Mouse (Mus musculus) c-Kit-negative CD71-positive TER-119-positive erythroid progenitor cells, embryonic 14.5 days (primary cell): ENCODE data around the gene Tdrd5.
A peak's percentile ranks its signal among the peaks of the same experiment; 100 is the strongest.
"Not testable (repeated sequence)": the region's sequence is repeated elsewhere in the genome, so short reads cannot be mapped to it uniquely, and the experiment has no call there.

Experiments used
- DNase-seq: peaks from one replicate; pipeline ENCODE4 v3.0.0-alpha.2; 2013; ENCODE audit warnings: low read depth, low spot score

Tdrd5 gene

DNA sequence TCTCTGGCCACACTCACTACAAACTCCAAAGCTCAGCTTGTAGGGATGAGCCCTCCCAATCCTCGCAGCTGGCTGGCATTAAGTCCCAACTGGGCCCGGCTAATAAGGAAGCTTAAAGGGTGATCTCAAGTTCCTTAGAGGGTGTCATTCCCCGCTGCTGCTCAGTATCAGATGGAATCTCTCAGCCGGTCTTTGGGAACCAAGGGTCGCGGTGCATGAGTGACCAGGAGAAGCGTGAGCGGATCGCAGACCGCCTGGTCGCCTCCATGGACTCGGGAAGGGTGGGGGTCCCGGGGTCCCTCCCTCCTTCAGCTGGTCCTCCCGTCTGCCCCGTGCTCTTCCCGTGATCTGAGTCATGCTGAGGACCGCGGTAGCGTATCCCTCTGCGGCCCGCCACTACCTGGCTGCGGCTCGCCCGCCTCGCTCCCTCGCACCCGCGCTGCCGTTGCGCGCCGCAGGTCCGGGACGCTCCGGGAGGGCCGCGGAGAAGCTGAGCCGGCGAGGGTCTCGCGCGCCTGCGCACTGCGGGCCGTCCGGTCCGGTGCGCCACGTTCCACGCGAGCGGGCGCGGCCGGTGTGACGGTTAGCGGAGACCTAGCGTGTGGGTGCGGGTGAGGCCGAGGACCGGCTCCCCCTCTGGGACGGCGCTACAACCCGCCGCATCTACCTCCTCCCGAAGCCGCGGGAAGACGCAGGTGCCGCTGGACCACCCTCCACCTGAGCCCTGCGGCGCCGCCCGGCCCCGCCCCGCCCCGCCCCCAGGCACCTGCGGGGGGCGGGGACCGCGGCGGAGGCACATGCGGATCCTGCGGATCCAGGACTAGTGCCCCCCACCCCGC, at the start of gene Tdrd5:
TSS of gene Tdrd5 (minus strand) at position 754 of the 839 bp plus-strand sequence.
- no peak for DNase-seq

DNA sequence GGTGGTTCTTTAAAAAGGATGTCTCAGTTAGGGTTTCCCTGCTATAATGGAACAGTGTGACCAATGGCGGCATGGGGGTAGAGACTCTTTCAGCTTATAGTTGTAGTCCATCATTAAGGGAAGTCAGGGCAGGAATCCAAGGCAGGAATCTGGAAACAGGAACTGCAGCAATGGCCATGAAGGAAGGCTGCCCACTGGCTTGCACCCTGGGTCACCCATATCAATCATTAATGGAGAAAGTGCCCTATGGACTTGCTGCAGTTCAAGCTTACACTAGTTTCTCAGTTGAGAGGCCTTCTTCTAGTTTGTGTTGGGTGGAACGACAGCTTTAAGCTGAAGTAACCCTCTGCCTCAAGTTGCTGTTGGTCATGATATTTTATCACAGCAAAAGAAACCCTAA, 49.0 kb upstream of the Tdrd5 start:
- DNase-seq = no peak

GRCm38 (mm10) chr1:156350441-156350840, 47.0 kb upstream of the Tdrd5 start:
- DNase-seq = no peak

- DNase-seq = no peak
Measured at GRCm38 (mm10) chr1:156349031-156349430, 45.6 kb upstream of the Tdrd5 start.

- no peak for DNase-seq
Measured at GRCm38 (mm10) chr1:156345633-156346032, 42.2 kb upstream of the Tdrd5 start.

DNA sequence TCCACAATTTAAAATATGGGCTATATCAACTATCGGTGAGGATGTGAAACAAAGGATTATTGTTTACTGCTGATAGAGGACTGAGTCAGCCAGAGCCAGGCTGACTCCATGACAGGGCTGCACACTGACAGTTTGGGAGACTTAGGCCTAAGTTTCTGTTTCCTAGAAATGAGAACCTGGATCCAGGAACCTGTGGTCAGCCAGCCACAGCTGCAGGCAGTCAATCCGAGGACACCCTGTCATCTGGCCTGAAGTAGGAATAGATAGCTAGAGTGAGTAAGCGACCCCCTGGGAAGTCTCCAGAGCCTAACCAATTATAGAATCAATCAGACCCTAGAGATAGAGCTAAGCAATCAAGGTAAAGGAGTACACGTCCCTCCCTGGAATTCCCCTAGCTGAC, 41.0 kb upstream of the Tdrd5 start:
- no peak for DNase-seq

DNA sequence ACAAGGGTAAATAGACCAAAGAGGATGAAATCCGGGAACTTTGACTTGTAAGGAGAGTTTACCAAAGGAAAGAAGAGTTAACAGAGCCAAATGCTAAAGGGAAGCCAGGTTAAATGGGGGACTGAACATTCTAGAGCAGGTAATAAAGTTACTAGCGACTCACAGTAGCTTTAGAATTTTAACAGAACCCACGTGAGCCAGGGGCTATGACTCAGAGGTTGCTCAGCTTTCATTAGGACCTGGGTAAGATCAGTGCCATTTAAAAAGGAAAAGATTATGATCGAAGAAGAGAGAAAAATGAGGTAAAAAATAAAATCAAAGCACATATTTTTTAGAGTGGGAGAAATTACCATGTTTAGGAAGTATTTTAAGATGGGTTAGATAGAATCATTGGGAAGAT, 37.4 kb upstream of the Tdrd5 start:
- no peak for DNase-seq

DNA sequence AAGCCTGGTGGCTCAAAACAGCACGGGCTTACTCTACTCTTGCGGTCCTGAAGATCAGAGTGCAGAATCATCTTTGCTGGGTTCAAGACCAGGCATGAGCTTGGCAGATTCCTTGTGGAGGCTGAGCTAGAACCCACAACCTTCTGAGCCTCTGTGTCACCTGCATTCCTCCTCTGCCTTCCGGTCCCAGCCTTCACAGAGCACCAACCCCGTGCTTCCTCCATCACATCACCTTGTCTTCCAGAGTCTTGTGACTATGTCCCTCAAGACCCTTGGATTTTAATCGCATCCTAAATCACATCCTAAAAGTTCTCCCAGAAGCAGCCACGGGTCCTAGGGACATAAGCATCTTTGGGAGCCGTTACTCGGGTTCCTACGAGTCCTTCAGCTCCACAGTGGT, 19.7 kb upstream of the Tdrd5 start:
- DNase-seq = no peak

DNA sequence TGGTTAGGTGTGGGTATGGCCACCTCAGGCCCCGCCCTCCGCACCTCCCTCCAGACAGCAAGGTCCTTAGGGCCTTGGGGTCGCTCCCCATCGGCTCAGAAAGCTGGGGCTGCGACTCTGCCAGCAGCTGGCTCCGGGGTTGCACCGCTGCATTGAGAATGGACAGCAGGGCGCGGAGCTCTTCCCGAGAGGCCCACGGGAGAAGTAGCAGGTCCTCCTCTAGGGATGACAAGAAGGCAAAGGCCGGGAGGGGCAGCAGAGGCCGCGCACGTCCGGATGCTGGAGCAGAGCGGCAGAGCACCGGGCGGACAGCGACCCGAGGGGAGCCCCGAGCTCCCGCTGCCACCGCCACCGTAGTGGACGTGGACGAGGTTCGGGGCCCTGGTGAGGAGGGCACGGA, 7.2 kb upstream of the Tdrd5 start, which contains the start of gene Nphs2:
TSS of gene Nphs2 (plus strand) at position 98 of the 400 bp plus-strand sequence.
- no peak for DNase-seq

DNA sequence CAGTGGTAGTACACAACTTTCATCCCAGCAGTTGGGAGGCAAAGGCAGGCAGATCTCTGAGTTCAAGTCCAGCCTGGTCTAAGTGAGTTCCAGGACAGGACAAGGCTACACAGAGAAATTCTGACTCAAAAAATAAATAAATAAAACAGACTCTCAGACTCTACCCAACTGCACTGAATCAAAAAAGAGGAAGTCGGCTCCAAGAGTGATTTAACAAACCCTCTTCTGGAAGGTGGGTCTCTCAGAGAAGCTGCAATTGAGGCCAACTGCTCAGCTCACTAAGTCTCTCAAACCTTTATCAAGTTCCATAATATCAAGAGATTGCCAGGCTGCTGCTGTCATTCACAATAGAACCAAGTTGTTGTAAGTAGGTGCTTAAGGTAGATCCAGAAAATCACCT, 5.1 kb upstream of the Tdrd5 start:
- DNase-seq = no peak

DNA sequence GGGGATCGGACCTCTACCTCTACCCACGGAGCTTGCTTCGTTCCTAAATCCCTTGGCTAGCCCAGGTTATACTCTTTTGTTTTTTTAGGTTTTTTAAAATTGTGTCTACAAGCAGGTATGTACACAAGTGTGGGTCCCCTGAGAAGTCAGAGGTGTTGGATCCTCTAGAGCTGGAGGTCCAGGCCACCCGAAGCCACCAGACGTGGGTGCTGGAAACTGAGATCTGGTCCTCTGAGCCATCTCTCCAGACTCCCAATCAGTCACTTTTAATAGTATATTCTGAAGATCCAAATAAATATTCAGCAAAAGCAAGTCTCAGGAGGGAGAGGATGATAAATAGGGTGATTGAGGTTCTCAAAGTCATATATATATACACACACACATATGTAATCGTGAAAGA, 13.4 kb downstream of the Tdrd5 start:
- no peak for DNase-seq

- DNase-seq = not testable (repeated sequence)
Measured at GRCm38 (mm10) chr1:156289222-156289587, 14.3 kb downstream of the Tdrd5 start.

DNA sequence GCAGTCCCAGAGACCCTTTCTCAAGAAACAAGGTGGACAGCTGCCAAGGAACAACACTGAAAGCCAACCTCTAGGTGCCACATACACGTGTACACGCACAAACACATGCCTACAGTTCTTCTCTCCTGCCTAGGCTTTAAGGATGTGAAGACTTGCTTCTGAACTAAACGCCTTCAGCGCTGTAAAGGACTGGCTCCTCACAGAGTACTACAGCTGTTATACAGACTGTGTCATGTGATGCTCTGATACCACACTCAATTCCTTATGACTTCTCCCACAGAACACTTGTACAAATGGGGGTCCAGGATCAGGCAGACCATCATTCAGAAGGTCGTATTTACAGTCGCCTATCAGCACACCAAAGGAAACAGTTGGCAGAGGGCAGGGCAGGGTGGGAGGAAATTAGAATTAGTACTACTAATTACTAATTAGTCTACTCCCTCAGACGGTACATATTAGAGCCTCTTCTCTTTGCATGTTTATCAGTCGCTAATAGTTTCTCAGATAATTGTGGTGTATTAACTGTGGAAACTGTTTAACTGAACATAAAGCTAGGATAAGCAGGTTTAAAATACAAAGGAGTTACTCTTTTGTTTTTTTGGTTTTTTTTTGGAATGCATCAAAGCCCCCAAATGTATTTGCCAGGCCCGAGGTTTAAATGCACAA, 14.8 kb downstream of the Tdrd5 start:
- no peak for DNase-seq

DNA sequence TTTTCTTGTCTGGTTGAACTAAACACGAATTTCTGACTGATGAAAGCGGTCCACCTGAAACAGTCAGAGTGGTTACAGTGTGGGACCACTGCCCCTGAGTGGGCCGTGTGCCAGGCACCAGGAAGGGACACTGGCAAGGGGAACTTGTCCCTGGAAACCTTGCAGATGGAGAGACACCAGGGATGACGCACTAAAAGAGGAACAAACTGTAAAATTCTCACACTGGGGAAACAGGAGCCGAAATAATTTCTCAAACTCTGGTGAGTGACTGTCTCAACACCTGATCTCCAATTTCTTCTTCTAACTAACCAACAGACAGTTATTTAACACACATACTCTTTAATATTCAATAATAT, 17.9 kb downstream of the Tdrd5 start:
- DNase-seq = no peak

- no peak for DNase-seq
Measured at GRCm38 (mm10) chr1:156284851-156285540, 18.5 kb downstream of the Tdrd5 start.

DNA sequence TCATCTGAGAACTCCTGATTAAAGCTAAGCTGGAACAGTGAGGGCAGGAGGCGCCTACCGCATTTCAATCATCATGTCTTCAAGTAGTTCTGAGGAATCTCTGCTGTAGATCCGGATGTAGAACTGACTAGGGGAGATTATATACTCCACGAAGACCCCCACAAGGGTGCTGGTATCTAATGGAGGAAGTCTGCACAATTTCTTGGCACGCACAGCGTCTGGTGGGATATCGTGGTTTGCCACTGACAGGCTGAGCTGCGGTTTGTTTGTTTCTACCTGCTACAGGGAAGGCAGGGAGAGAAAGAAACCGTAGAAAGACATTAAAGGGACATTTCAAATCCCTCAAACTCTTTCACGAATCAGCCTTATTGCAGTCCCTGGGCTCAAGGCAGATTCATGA, 19.3 kb downstream of the Tdrd5 start:
- DNase-seq = no peak

DNA sequence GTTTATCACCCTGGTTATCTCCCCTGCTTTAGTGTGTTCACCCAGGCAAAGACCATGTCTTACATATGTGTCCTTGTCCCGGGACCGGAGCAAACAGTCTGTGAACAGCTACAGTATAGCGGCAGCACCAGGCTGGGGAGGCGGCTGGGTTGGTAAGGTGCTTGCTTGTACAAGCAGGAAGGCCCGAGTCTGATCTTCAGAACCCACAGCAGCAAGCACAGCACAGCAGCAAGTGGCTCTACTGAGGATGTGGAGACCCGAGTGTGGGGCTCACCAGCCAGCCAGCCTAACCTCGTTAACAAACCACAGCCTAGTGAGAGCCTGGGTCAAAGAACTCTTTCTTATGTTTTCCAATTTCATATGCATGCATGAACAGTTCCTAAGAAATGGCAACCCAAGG, 23.3 kb downstream of the Tdrd5 start:
- DNase-seq = no peak

- no peak for DNase-seq
Measured at GRCm38 (mm10) chr1:156273647-156274046, 29.8 kb downstream of the Tdrd5 start.

DNA sequence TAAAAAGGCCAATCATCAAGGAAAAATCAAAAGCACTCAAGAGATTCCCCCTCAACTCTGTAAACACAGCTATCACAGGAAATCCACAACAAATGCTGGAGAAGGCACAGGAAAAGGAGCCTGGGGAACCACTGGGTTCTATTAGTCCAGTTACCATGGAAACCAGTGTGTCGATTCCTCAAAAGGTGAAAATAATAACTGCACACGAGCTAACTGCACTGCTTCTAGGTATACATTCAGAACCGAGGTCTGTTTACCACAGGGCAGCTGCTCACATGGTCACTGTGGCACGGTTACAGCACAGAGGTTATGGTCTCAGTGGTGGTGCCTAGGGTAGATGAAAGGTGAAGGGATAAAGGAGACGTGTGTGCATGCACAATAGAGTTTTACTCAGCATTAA, 31.8 kb downstream of the Tdrd5 start:
- no peak for DNase-seq

GRCm38 (mm10) chr1:156270471-156270870, 33.0 kb downstream of the Tdrd5 start:
- DNase-seq = no peak

- not testable (repeated sequence) for DNase-seq
Measured at GRCm38 (mm10) chr1:156268546-156268945, 34.9 kb downstream of the Tdrd5 start.

GRCm38 (mm10) chr1:156263946-156264345, 39.5 kb downstream of the Tdrd5 start:
- no peak for DNase-seq

- peak; percentile 20 for DNase-seq
Measured at GRCm38 (mm10) chr1:156263352-156263751, 40.1 kb downstream of the Tdrd5 start.
